Mouse (Mus musculus) MEL (cell line): ENCODE results near the gene Serpinb7. TPM values are rescaled to one million over a fixed set of nuclear protein-coding genes. Genes with fewer than 3 reads are reported as not detected.

ENCODE experiments used
- DNase-seq: peaks from one replicate; pipeline ENCODE4 v3.0.0; 2011; ENCODE audit warnings: low read depth, low spot score
- H3K27ac ChIP-seq: 2 replicates; pipeline ENCODE4 v1.5.1; 2012; ENCODE audit warnings: low read depth, mild to moderate bottlenecking, control low read depth, low read length, moderate library complexity; ENCODE audit not compliant: control insufficient read depth
- H3K27me3 ChIP-seq, 2 experiments: fragments of 150-350 bp in 1 of 2; sonication (generic) in 1 of 2; 2 replicates each; pipeline ENCODE4 v1.6.1; 2012; ENCODE audit warnings: low read length in 2 of 2, mild to moderate bottlenecking in 2 of 2, improper control_type of control experiment in 1 of 2, moderate library complexity in 1 of 2; ENCODE audit not compliant: insufficient read depth in 2 of 2, control insufficient read depth in 1 of 2
- H3K36me3 ChIP-seq, 2 experiments: 2 replicates each; pipeline ENCODE4 v1.6.1; 2012 to 2014; ENCODE audit warnings: low read length in 2 of 2, improper control_type of control experiment in 1 of 2, inconsistent platforms in 1 of 2, mild to moderate bottlenecking in 1 of 2; ENCODE audit not compliant: insufficient read depth in 2 of 2, control insufficient read depth in 1 of 2
- H3K4me1 ChIP-seq, 2 experiments: fragments of 150-350 bp in 1 of 2; sonication (generic) in 1 of 2; 2 replicates each; pipeline ENCODE4 v1.6.1; 2012; ENCODE audit warnings: low read length in 2 of 2, improper control_type of control experiment in 1 of 2, mild to moderate bottlenecking in 1 of 2; ENCODE audit not compliant: insufficient read depth in 2 of 2, control insufficient read depth in 1 of 2
- H3K4me3 ChIP-seq, 2 experiments: fragments of 150-350 bp in 1 of 2; sonication (generic) in 1 of 2; 2 replicates each; pipeline ENCODE4 v1.5.1; 2012; ENCODE audit warnings: low read depth in 2 of 2, low read length in 2 of 2, mild to moderate bottlenecking in 2 of 2, moderate library complexity in 2 of 2, control low read depth in 1 of 2, improper control_type of control experiment in 1 of 2; ENCODE audit not compliant: control insufficient read depth in 1 of 2, insufficient read depth in 1 of 2
- H3K79me2 ChIP-seq: 2 replicates; pipeline ENCODE4 v1.6.1; 2012; ENCODE audit warnings: mild to moderate bottlenecking, low read length, moderate library complexity; ENCODE audit not compliant: control insufficient read depth, poor library complexity, insufficient read depth
- H3K9ac ChIP-seq: 2 replicates; pipeline ENCODE4 v1.6.1; 2012; ENCODE audit warnings: low read depth, mild to moderate bottlenecking, control low read depth, low read length, moderate library complexity; ENCODE audit not compliant: control insufficient read depth, poor library complexity, severe bottlenecking
- H3K9me3 ChIP-seq: fragments of 150-350 bp; sonication (generic); replicated peaks from 2 replicates; pipeline ENCODE4 v1.6.1; 2012; ENCODE audit warnings: mild to moderate bottlenecking, low read length, improper control_type of control experiment, moderate library complexity; ENCODE audit not compliant: insufficient read depth
- CHD2 ChIP-seq: IDR thresholded peaks from 2 replicates; pipeline ENCODE4 v1.6.1; 2011; ENCODE audit warnings: low read length, improper control_type of control experiment
- CTCF ChIP-seq, 3 experiments: IDR thresholded peaks in 2 of 3; conservative IDR thresholded peaks in 1 of 3; 2 replicates each; pipeline ENCODE4 v1.5.1; 2011 to 2012; ENCODE audit warnings: low read length in 3 of 3, low read depth in 2 of 3, mild to moderate bottlenecking in 2 of 3, improper control_type of control experiment in 1 of 3, inconsistent platforms in 1 of 3, mixed read lengths in 1 of 3, moderate library complexity in 1 of 3; ENCODE audit not compliant: control insufficient read depth in 1 of 3, insufficient read depth in 1 of 3, poor library complexity in 1 of 3, severe bottlenecking in 1 of 3
- ELF1 ChIP-seq: IDR thresholded peaks from 2 replicates; pipeline ENCODE4 v1.6.1; 2014; ENCODE audit warnings: low read depth, mild to moderate bottlenecking, inconsistent platforms, low read length, improper control_type of control experiment, moderate library complexity
- GATA1 ChIP-seq: IDR thresholded peaks from 2 replicates; pipeline ENCODE4 v1.6.1; 2011; ENCODE audit warnings: low read depth, low read length, improper control_type of control experiment
- JUND ChIP-seq: IDR thresholded peaks from 2 replicates; pipeline ENCODE4 v1.6.1; 2011; ENCODE audit warnings: low read depth, mild to moderate bottlenecking, improper control_type of control experiment, low read length
- MAFK ChIP-seq: IDR thresholded peaks from 2 replicates; pipeline ENCODE4 v1.6.1; 2011; ENCODE audit warnings: low read depth, mild to moderate bottlenecking, low read length, improper control_type of control experiment, borderline replicate concordance
- MAX ChIP-seq: IDR thresholded peaks from 2 replicates; pipeline ENCODE4 v1.6.1; 2011; ENCODE audit warnings: low read length, improper control_type of control experiment
- MAZ ChIP-seq: IDR thresholded peaks from 2 replicates; pipeline ENCODE4 v1.6.1; 2012; ENCODE audit warnings: low read depth, mild to moderate bottlenecking, inconsistent platforms, low read length, improper control_type of control experiment
- MEF2A ChIP-seq: IDR thresholded peaks from 2 replicates; pipeline ENCODE4 v1.6.1; 2014; ENCODE audit warnings: low read depth, mild to moderate bottlenecking, inconsistent platforms, low read length, improper control_type of control experiment; ENCODE audit not compliant: poor library complexity, insufficient replicate concordance, severe bottlenecking; ENCODE audit errors: extremely low read depth
- MXI1 ChIP-seq: IDR thresholded peaks from 2 replicates; pipeline ENCODE4 v1.6.1; 2011; ENCODE audit warnings: mild to moderate bottlenecking, low read depth, low read length, improper control_type of control experiment
- MYB ChIP-seq: IDR thresholded peaks from 2 replicates; pipeline ENCODE4 v1.6.1; 2011; ENCODE audit warnings: mild to moderate bottlenecking, low read depth, low read length, improper control_type of control experiment
- NRF1 ChIP-seq: IDR thresholded peaks from 2 replicates; pipeline ENCODE4 v1.6.1; 2014; ENCODE audit warnings: low read depth, mild to moderate bottlenecking, inconsistent platforms, low read length, improper control_type of control experiment, moderate library complexity; ENCODE audit not compliant: poor library complexity, insufficient read depth, severe bottlenecking
- POLR2AphosphoS2 ChIP-seq: IDR thresholded peaks from 2 replicates; pipeline ENCODE4 v1.6.1; 2011; ENCODE audit warnings: low read length, improper control_type of control experiment
- RAD21 ChIP-seq: IDR thresholded peaks from 2 replicates; pipeline ENCODE4 v1.6.1; 2011; ENCODE audit warnings: mild to moderate bottlenecking, low read depth, low read length, improper control_type of control experiment
- SIN3A ChIP-seq: IDR thresholded peaks from 2 replicates; pipeline ENCODE4 v1.6.1; 2012; ENCODE audit warnings: low read length, improper control_type of control experiment, inconsistent platforms
- TAL1 ChIP-seq: IDR thresholded peaks from 2 replicates; pipeline ENCODE4 v1.6.1; 2012; ENCODE audit warnings: mild to moderate bottlenecking, inconsistent platforms, low read length, moderate library complexity, mixed read lengths
- TBP ChIP-seq: IDR thresholded peaks from 2 replicates; pipeline ENCODE4 v1.8.0; 2011; ENCODE audit warnings: low read depth, low read length, improper control_type of control experiment
- TCF12 ChIP-seq: IDR thresholded peaks from 2 replicates; pipeline ENCODE4 v1.6.1; 2014; ENCODE audit warnings: low read depth, mild to moderate bottlenecking, inconsistent platforms, low read length, improper control_type of control experiment, moderate library complexity
- UBTF ChIP-seq: IDR thresholded peaks from 2 replicates; pipeline ENCODE4 v1.6.1; 2012; ENCODE audit warnings: low read depth, mild to moderate bottlenecking, inconsistent platforms, low read length, improper control_type of control experiment, moderate library complexity, borderline replicate concordance; ENCODE audit not compliant: insufficient read depth
- ZC3H11A ChIP-seq: IDR thresholded peaks from 2 replicates; pipeline ENCODE4 v1.6.1; 2012; ENCODE audit warnings: low read depth, mild to moderate bottlenecking, inconsistent platforms, low read length, improper control_type of control experiment
- ZMIZ1 ChIP-seq: IDR thresholded peaks from 2 replicates; pipeline ENCODE4 v1.6.1; 2012; ENCODE audit warnings: low read depth, mild to moderate bottlenecking, inconsistent platforms, low read length, improper control_type of control experiment, moderate library complexity
- polyA plus RNA-seq, 2 experiments: library from polyadenylated mRNA; stranded (reverse) in 1 of 2; unstranded in 1 of 2; fragments of >175 nt in 1 of 2; fragments of >200 nt in 1 of 2; gene quantifications; 2 replicates each; pipeline versions ENCODE4 v1.2.1 to v1.2.4; 2012; ENCODE audit warnings: low replicate concordance in 2 of 2, low read depth in 1 of 2; ENCODE audit not compliant: insufficient read length in 2 of 2, insufficient read depth in 1 of 2, missing spikeins in 1 of 2
- total RNA-seq: library from RNA; depleted of rRNA; stranded (reverse); fragments of 300-350 nt; gene quantifications from 2 replicates; pipeline ENCODE4 v1.2.3, GENCODE M21; 2012

Gene Serpinb7
- total and polyA plus RNA-seq, 3 experiments = not detected

- TF ChIP-seq ZMIZ1 = 0 out of 2 replicates have a peak, but pooled peaks have one; percentile 21
- peak; percentile 100 for TF ChIP-seq ZC3H11A
- TF ChIP-seq TCF12 = no peak
- TF ChIP-seq MAZ = no peak
- no peak for TF ChIP-seq MAFK
- no peak for TF ChIP-seq UBTF
- TF ChIP-seq CHD2 = no peak
- TF ChIP-seq SIN3A = peak; percentile 65
- no peak for TF ChIP-seq TBP
- 0 out of 2 replicates have a peak, but pooled peaks have one; percentile 61 for TF ChIP-seq JUND
- TF ChIP-seq MXI1 = no peak
- no peak for TF ChIP-seq MEF2A
- no peak for TF ChIP-seq POLR2AphosphoS2
Measured at GRCm38 (mm10) chr1:107481452-107481851, 82.0 kb downstream of the Serpinb7 start (continued).

GRCm38 (mm10) chr1:107489577-107489976 is 90.1 kb downstream of the Serpinb7 start:
- Histone ChIP-seq H3K4me1 (no peaks in the 10 kb centered on the region), H3K27me3 (no peaks in the 10 kb centered on the region), H3K9me3 (no peaks in the 10 kb centered on the region), H3K36me3 (no peaks in the 10 kb centered on the region), H3K27ac (no peak overlapping the region), H3K4me3 (no peak overlapping the region), H3K9ac (no peak overlapping the region), H3K79me2 (no peaks in the 10 kb centered on the region)
- no peak for DNase-seq
- TF ChIP-seq UBTF = no peak
- no peak for TF ChIP-seq MXI1
- no peak for TF ChIP-seq MAFK
- TF ChIP-seq ELF1 = no peak
- TF ChIP-seq MAX = no peak
- TF ChIP-seq SIN3A = no peak
- no peak for TF ChIP-seq MYB
- TF ChIP-seq TCF12 = no peak
- TF ChIP-seq GATA1 = no peak
- no peak for TF ChIP-seq NRF1
- TF ChIP-seq RAD21 = no peak
- no peak for TF ChIP-seq TAL1
- TF ChIP-seq CTCF (IDR thresholded peaks at IDR 0.05 in 2 of 3, conservative IDR thresholded peaks at IDR 0.05 in 1 of 3; ENCODE audit: control insufficient read depth in 1 of 3, insufficient read depth in 1 of 3, low read depth in 2 of 3, low read length in 3 of 3, poor library complexity in 1 of 3, severe bottlenecking in 1 of 3) = no peak
